Mouse (Mus musculus): ENCODE measurements around the gene Ric1. TPM values are rescaled to one million over a fixed set of nuclear protein-coding genes. Genes with fewer than 3 reads are reported as not detected.

Gene Ric1
- polyA plus RNA-seq, 1 experiment from 2014 or later, result 9.4 TPM

GRCm38 (mm10) chr19:29494454-29494853 lies 27.6 kb upstream of the Ric1 start:
- DNase-seq (ENCODE audit: low spot score) (no peak), ATAC-seq (no peak)
- Histone ChIP-seq H3K4me1 (ENCODE audit: control insufficient read depth, insufficient read depth, low read length) (no peaks in the 10 kb centered on the region), H3K36me3 (ENCODE audit: control insufficient read depth, insufficient read depth, low read length) (no peaks in the 10 kb centered on the region), H3K9ac (ENCODE audit: low read length) (no peak overlapping the region), H3K4me2 (ENCODE audit: low read length) (no peak overlapping the region), H3K4me3 (ENCODE audit: low read depth, low read length) (no peak overlapping the region), H3K9me3 (replicated peaks; ENCODE audit: control insufficient read depth, low read length) (no peaks in the 10 kb centered on the region), H3K27ac (ENCODE audit: low read depth, low read length) (no peak overlapping the region), H3K27me3 (replicated peaks; ENCODE audit: control insufficient read depth, insufficient read depth, low read length) (no peaks in the 10 kb centered on the region)
- WGBS, result 72% methylated on average over 4 of the region's 4 CpGs

DNA sequence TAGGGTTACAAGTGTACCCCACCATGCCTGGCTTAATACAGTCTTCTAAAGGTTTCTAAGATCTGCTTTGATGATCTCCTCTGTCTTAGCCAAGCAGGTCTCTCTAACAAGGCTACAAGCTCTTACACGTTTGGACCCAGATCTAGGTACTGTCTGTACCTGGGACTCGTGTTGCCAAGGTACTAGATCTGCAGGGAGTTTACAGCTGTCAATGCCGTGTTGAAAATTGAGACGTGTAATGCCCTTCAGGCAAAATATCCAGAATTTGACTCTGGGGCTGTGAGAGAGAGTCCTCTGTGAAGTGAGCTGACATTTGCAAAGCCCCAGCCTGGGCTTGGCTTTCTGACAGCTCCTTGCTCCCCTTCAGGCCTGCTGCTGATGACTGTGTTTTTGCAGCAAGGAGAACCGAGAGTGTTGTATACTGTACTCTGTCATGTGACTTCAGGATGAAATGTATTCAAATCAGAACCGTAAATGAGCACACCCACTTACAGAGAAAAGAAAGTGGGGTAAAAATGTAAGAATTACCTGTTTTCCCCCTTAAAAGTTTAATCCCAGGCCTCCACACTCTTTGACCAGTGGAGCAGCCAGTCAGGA lies 26.0 kb upstream of the Ric1 start:
- no peaks in the 10 kb centered on the region for H3K36me3 ChIP-seq (ENCODE audit: control insufficient read depth, insufficient read depth, low read length)
- DNase-seq (ENCODE audit: low spot score) (no peak), ATAC-seq (no peak)
- H3K4me2 ChIP-seq (ENCODE audit: low read length), result no peak overlapping the region
- no peak overlapping the region for H3K9ac ChIP-seq (ENCODE audit: low read length)
- no peaks in the 10 kb centered on the region for H3K9me3 ChIP-seq (replicated peaks; ENCODE audit: control insufficient read depth, low read length)
- H3K27ac ChIP-seq (ENCODE audit: low read depth, low read length), result no peak overlapping the region
- H3K4me1 ChIP-seq (ENCODE audit: control insufficient read depth, insufficient read depth, low read length), result no peaks in the 10 kb centered on the region
- WGBS, result 75% methylated on average over 6 of the region's 6 CpGs
- no peak overlapping the region for H3K4me3 ChIP-seq (ENCODE audit: low read depth, low read length)
- H3K27me3 ChIP-seq (replicated peaks; ENCODE audit: control insufficient read depth, insufficient read depth, low read length), result no peaks in the 10 kb centered on the region

DNA sequence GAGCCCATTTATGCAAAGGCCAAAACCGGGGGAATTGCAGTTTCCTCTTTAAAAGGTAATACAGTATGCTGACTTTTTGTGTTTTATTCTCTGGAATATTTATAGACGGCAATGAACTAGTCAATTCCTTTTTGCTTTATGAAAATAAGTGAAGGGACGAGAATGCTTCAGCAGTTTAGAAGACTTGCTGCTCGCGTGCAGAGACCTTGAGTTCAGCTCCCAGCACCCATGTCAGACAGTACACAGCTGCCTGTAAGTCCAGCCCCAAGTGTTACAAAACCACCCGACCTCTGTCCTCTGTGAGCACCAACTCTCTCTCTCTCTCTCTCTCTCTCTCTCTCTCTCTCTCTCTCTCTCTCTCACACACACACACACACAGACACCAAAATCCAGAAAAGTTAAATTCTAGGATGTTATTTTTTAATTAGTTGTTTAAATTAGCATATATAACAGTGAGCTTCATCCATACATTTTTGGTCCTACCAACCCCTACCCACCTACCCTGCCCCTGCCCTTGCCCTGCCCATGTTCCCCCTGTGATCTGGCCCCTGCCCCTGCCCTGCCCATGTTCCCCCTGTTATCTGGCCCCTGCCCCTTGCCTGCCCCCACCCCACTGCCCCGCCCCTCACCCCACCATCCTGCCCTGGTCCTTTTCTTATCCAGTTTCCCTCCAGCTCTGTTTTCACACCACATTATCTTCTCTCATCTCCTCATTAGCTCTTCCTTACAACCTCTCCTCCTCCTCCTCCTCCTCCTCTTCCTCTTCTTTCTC lies 25.1 kb upstream of the Ric1 start:
- Histone ChIP-seq H3K36me3 (ENCODE audit: control insufficient read depth, insufficient read depth, low read length) (no peaks in the 10 kb centered on the region), H3K9me3 (replicated peaks; ENCODE audit: control insufficient read depth, low read length) (no peaks in the 10 kb centered on the region), H3K4me3 (ENCODE audit: low read depth, low read length) (no peak overlapping the region), H3K4me1 (ENCODE audit: control insufficient read depth, insufficient read depth, low read length) (no peaks in the 10 kb centered on the region), H3K27me3 (replicated peaks; ENCODE audit: control insufficient read depth, insufficient read depth, low read length) (no peaks in the 10 kb centered on the region), H3K9ac (ENCODE audit: low read length) (no peak overlapping the region), H3K4me2 (ENCODE audit: low read length) (no peak overlapping the region), H3K27ac (ENCODE audit: low read depth, low read length) (no peak overlapping the region)
- no peak for ATAC-seq
- no peak for DNase-seq (ENCODE audit: low spot score)
- 78% methylated on average over 7 of the region's 7 CpGs for WGBS

DNA sequence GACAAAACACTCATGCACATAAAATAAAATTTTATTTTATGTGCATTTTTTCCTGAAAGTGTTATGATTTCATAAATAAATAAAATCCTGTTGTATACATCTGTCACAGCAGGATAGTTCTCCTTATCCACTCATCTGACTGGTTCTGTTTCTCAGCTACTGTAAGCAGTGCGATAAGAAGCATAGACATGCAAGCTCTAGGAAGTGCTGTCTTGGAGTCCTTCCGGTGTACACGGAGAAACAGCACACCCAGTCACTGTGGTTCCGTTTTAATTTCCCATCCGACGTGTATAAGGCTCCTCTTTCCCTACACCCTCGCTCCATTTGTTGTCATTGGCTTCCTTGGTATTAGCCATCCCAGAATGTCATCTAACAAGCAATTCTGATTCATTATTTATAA lies 24.2 kb upstream of the Ric1 start:
- ATAC-seq (no peak), DNase-seq (ENCODE audit: low spot score) (no peak)
- no peak overlapping the region for H3K4me2 ChIP-seq (ENCODE audit: low read length)
- H3K27me3 ChIP-seq (replicated peaks; ENCODE audit: control insufficient read depth, insufficient read depth, low read length), result no peaks in the 10 kb centered on the region
- H3K9ac ChIP-seq (ENCODE audit: low read length), result no peak overlapping the region
- H3K9me3 ChIP-seq (replicated peaks; ENCODE audit: control insufficient read depth, low read length), result no peaks in the 10 kb centered on the region
- H3K4me3 ChIP-seq (ENCODE audit: low read depth, low read length), result no peak overlapping the region
- H3K4me1 ChIP-seq (ENCODE audit: control insufficient read depth, insufficient read depth, low read length), result no peaks in the 10 kb centered on the region
- H3K27ac ChIP-seq (ENCODE audit: low read depth, low read length), result no peak overlapping the region
- WGBS, result 90% methylated on average over 7 of the region's 7 CpGs
- no peaks in the 10 kb centered on the region for H3K36me3 ChIP-seq (ENCODE audit: control insufficient read depth, insufficient read depth, low read length)

GRCm38 (mm10) chr19:29498842-29499456 lies 23.1 kb upstream of the Ric1 start:
- H3K4me1 ChIP-seq (ENCODE audit: control insufficient read depth, insufficient read depth, low read length), result no peaks in the 10 kb centered on the region
- no peak overlapping the region for H3K4me3 ChIP-seq (ENCODE audit: low read depth, low read length)
- no peaks in the 10 kb centered on the region for H3K27me3 ChIP-seq (replicated peaks; ENCODE audit: control insufficient read depth, insufficient read depth, low read length)
- no peaks in the 10 kb centered on the region for H3K9me3 ChIP-seq (replicated peaks; ENCODE audit: control insufficient read depth, low read length)
- DNase-seq (ENCODE audit: low spot score), result no peak
- no peaks in the 10 kb centered on the region for H3K36me3 ChIP-seq (ENCODE audit: control insufficient read depth, insufficient read depth, low read length)
- H3K9ac ChIP-seq (ENCODE audit: low read length), result no peak overlapping the region
- no peak overlapping the region for H3K4me2 ChIP-seq (ENCODE audit: low read length)
- WGBS, result 84% methylated on average over 6 of the region's 6 CpGs
- ATAC-seq, result no peak
- H3K27ac ChIP-seq (ENCODE audit: low read depth, low read length), result no peak overlapping the region

DNA sequence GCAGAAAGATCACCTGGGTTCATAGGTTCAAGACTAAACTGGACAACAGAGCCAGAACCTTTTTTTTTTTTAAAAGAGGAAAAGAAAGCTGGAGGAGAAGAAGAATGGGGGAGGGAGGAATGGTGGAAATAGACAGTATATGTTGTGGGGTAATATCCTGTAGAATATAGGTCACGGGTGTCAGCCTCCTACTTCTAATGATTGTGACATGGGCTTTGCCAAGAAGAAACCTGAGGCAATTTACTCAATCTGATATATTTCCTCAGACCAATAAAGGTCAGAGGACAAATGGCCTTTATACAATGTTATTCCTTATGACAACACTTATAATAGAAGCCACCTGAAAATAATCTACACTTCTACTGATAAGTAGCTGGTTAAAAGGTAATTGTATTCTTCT lies 21.7 kb upstream of the Ric1 start:
- Histone ChIP-seq H3K4me2 (ENCODE audit: low read length) (no peak overlapping the region), H3K4me1 (ENCODE audit: control insufficient read depth, insufficient read depth, low read length) (no peaks in the 10 kb centered on the region), H3K27ac (ENCODE audit: low read depth, low read length) (no peak overlapping the region), H3K4me3 (ENCODE audit: low read depth, low read length) (no peak overlapping the region), H3K9ac (ENCODE audit: low read length) (no peak overlapping the region), H3K27me3 (replicated peaks; ENCODE audit: control insufficient read depth, insufficient read depth, low read length) (no peaks in the 10 kb centered on the region), H3K36me3 (ENCODE audit: control insufficient read depth, insufficient read depth, low read length) (no peaks in the 10 kb centered on the region), H3K9me3 (replicated peaks; ENCODE audit: control insufficient read depth, low read length) (no peaks in the 10 kb centered on the region)
- DNase-seq (ENCODE audit: low spot score), result no peak
- ATAC-seq, result no peak
- 79% methylated on average over 1 of the region's 1 CpGs for WGBS

DNA sequence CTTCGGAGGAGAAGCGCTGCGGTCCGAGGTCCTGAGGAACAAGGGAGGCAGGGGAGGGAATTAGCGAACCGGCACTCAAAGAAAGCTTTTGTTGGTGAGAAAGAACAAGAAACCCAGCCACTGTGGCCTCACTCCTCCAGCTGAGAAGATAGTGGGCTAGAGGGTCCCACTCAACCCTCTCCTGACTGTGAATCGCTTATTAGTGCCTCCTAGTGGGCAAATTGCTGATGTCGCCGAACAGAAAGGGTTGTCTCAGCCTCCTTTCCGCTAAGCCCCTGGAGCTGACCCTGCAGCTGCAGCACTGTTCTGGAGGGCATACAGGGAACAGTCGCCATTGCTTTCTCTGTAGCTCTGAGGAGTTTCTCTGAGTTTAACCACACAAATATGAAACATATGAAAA lies 21.0 kb upstream of the Ric1 start:
- no peaks in the 10 kb centered on the region for H3K27me3 ChIP-seq (replicated peaks; ENCODE audit: control insufficient read depth, insufficient read depth, low read length)
- WGBS, result 39% methylated on average over 11 of the region's 11 CpGs
- H3K27ac ChIP-seq (ENCODE audit: low read depth, low read length), result no peak overlapping the region
- H3K4me2 ChIP-seq (ENCODE audit: low read length), result 0 out of 2 replicates have a peak overlapping the region, but pooled peaks have one; percentile 8
- H3K9ac ChIP-seq (ENCODE audit: low read length), result no peak overlapping the region
- DNase-seq (ENCODE audit: low spot score) (peak; percentile 25), ATAC-seq (peak; percentile 54)
- H3K4me3 ChIP-seq (ENCODE audit: low read depth, low read length), result no peak overlapping the region
- no peaks in the 10 kb centered on the region for H3K9me3 ChIP-seq (replicated peaks; ENCODE audit: control insufficient read depth, low read length)
- no peaks in the 10 kb centered on the region for H3K36me3 ChIP-seq (ENCODE audit: control insufficient read depth, insufficient read depth, low read length)
- no peaks in the 10 kb centered on the region for H3K4me1 ChIP-seq (ENCODE audit: control insufficient read depth, insufficient read depth, low read length)

GRCm38 (mm10) chr19:29501507-29501906 lies 20.6 kb upstream of the Ric1 start:
- ATAC-seq, result peak; percentile 69; the same call in 1 of the 2 replicates
- Histone ChIP-seq H3K27ac (ENCODE audit: low read depth, low read length) (no peak overlapping the region), H3K9ac (ENCODE audit: low read length) (no peak overlapping the region), H3K9me3 (replicated peaks; ENCODE audit: control insufficient read depth, low read length) (no peaks in the 10 kb centered on the region), H3K4me3 (ENCODE audit: low read depth, low read length) (no peak overlapping the region), H3K4me2 (ENCODE audit: low read length) (0 out of 2 replicates have a peak overlapping the region, but pooled peaks have one; percentile 8), H3K36me3 (ENCODE audit: control insufficient read depth, insufficient read depth, low read length) (no peaks in the 10 kb centered on the region), H3K4me1 (ENCODE audit: control insufficient read depth, insufficient read depth, low read length) (no peaks in the 10 kb centered on the region), H3K27me3 (replicated peaks; ENCODE audit: control insufficient read depth, insufficient read depth, low read length) (no peaks in the 10 kb centered on the region)
- 14% methylated on average over 6 of the region's 6 CpGs for WGBS
- peak; percentile 84 for DNase-seq (ENCODE audit: low spot score)

DNA sequence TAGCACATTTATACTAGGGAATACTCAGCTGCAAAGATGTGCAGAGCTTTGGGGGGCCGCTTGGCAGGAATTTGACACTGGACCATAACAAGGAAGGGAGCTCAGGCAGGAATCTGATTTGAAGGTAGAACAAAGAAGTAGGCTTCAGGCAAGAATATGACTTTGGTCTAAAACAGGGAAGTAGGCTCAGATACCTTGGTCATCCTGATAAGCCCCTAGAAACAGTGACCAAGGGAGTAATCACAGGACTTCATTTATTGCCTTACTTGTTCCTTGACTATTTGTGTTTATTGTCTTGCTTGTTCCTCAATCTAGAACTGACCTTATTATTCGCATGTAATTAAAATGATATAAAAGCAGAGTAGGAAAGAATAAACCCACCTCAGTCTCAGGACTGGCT lies 18.0 kb upstream of the Ric1 start:
- Histone ChIP-seq H3K4me1 (ENCODE audit: control insufficient read depth, insufficient read depth, low read length) (no peaks in the 10 kb centered on the region), H3K4me3 (ENCODE audit: low read depth, low read length) (no peak overlapping the region), H3K9ac (ENCODE audit: low read length) (no peak overlapping the region), H3K4me2 (ENCODE audit: low read length) (no peak overlapping the region), H3K36me3 (ENCODE audit: control insufficient read depth, insufficient read depth, low read length) (no peaks in the 10 kb centered on the region), H3K27me3 (replicated peaks; ENCODE audit: control insufficient read depth, insufficient read depth, low read length) (no peaks in the 10 kb centered on the region), H3K9me3 (replicated peaks; ENCODE audit: control insufficient read depth, low read length) (no peaks in the 10 kb centered on the region), H3K27ac (ENCODE audit: low read depth, low read length) (no peak overlapping the region)
- ATAC-seq (no peak), DNase-seq (ENCODE audit: low spot score) (no peak)
- 88% methylated on average over 2 of the region's 2 CpGs for WGBS
